Mouse (Mus musculus) heart, embryonic 14.5 days (tissue): ENCODE results near the gene Ttc17. TPM values are rescaled to one million over a fixed set of nuclear protein-coding genes. Genes with fewer than 3 reads are reported as not detected.

ENCODE experiments used
- ATAC-seq: fragments of 200-750 bp; cut with Nextera tagmentation; 2 replicates; pipeline ENCODE4 v1.8.0; 2017; ENCODE audit warnings: low read depth, moderate TSS enrichment; ENCODE audit not compliant: insufficient number of reproducible peaks, insufficient read depth, low FRiP score
- H3K27ac ChIP-seq, 2 experiments: fragments of 200-500 bp in 1 of 2; fragments of 300-500 bp in 1 of 2; sonication (generic) in 1 of 2; replicated peaks in 1 of 2; 2 replicates each; pipeline ENCODE4 v1.5.1; 2012 to 2014; ENCODE audit warnings: low read depth in 2 of 2, low read length in 2 of 2, control low read depth in 1 of 2, mild to moderate bottlenecking in 1 of 2, mixed read lengths in 1 of 2; ENCODE audit not compliant: control insufficient read depth in 1 of 2, insufficient read depth in 1 of 2
- H3K27me3 ChIP-seq: fragments of 300-500 bp; sonication (generic); 2 replicates; pipeline ENCODE4 v1.6.1; 2014; ENCODE audit warnings: mild to moderate bottlenecking, low read length, control low read depth; ENCODE audit not compliant: control insufficient read depth, insufficient read depth
- H3K36me3 ChIP-seq: fragments of 300-500 bp; sonication (generic); 2 replicates; pipeline ENCODE4 v1.6.1; 2014; ENCODE audit warnings: mild to moderate bottlenecking, control low read depth, low read length, mixed read lengths; ENCODE audit not compliant: control insufficient read depth, insufficient read depth
- H3K4me1 ChIP-seq, 2 experiments: fragments of 200-500 bp in 1 of 2; fragments of 300-500 bp in 1 of 2; sonication (generic) in 1 of 2; 2 replicates each; pipeline ENCODE4 v1.6.1; 2012 to 2014; ENCODE audit warnings: low read length in 2 of 2, control low read depth in 1 of 2, mixed read lengths in 1 of 2; ENCODE audit not compliant: control insufficient read depth in 2 of 2, insufficient read depth in 2 of 2
- H3K4me2 ChIP-seq: fragments of 300-500 bp; sonication (generic); 2 replicates; pipeline ENCODE4 v1.6.1; 2014; ENCODE audit warnings: mild to moderate bottlenecking, low read length
- H3K4me3 ChIP-seq, 2 experiments: fragments of 200-500 bp in 1 of 2; fragments of 300-500 bp in 1 of 2; sonication (generic) in 1 of 2; 2 replicates each; pipeline ENCODE4 v1.5.1; 2012 to 2014; ENCODE audit warnings: low read length in 2 of 2, mild to moderate bottlenecking in 2 of 2, control low read depth in 1 of 2, low read depth in 1 of 2, moderate library complexity in 1 of 2; ENCODE audit not compliant: control insufficient read depth in 1 of 2, insufficient read depth in 1 of 2
- H3K9ac ChIP-seq: fragments of 300-500 bp; sonication (generic); 2 replicates; pipeline ENCODE4 v1.6.1; 2014; ENCODE audit warnings: mild to moderate bottlenecking, low read length
- H3K9me3 ChIP-seq: fragments of 300-500 bp; sonication (generic); 2 replicates; pipeline ENCODE4 v1.6.1; 2016; ENCODE audit warnings: low read length, control low read depth; ENCODE audit not compliant: control insufficient read depth
- WGBS: fragments of 180-500 bp; shearing (Covaris S2); extraction: QIAGEN DNeasy Blood & Tissue Kit; methylation state at CpG from one replicate; pipeline ENCODE4 v1.1.7; 2014; 5-methylcytosine and 5-hydroxymethylcytosine counted together
- polyA plus RNA-seq: library from polyadenylated mRNA; unstranded; fragments of >200 nt; fragmentation: Nextera tagmentation; extraction: Ambion mirVana; gene quantifications from 2 replicates; pipeline ENCODE4 v1.2.1, GENCODE M21; 2014

Ttc17 gene
- polyA plus RNA-seq, 1 experiment from 2014 or later = 19.0 TPM

- Histone ChIP-seq H3K9ac (peak overlapping the region; percentile 58), H3K9me3 (no peaks in the 10 kb centered on the region), H3K27me3 (no peaks in the 10 kb centered on the region; the same call in 1 of the 2 replicates), H3K4me1 (peaks cover 16 to 39% of the 10 kb centered on the region in 2 experiments), H3K36me3 (no peaks in the 10 kb centered on the region), H3K4me2 (peak overlapping the region; percentile 92), H3K4me3 (peak overlapping the region; percentile 41 to 42), H3K27ac (peak overlapping the region; percentile 75 to 80)
- ATAC-seq = peak; percentile 56; the same call in 1 of the 2 replicates
- 4% methylated on average over 16 of the region's 16 CpGs for WGBS
Measured at GRCm38 (mm10) chr2:94265221-94266191, 141.0 kb downstream of the Ttc17 start.

GRCm38 (mm10) chr2:94264631-94265098 is 141.8 kb downstream of the Ttc17 start:
- Histone ChIP-seq H3K4me3 (peak overlapping the region; percentile 41 to 42), H3K36me3 (no peaks in the 10 kb centered on the region), H3K4me1 (peaks cover 16 to 39% of the 10 kb centered on the region in 2 experiments), H3K27me3 (no peaks in the 10 kb centered on the region; the same call in 1 of the 2 replicates), H3K9ac (peak overlapping the region; percentile 58), H3K27ac (peak overlapping the region; percentile 50 to 80), H3K4me2 (peak overlapping the region; percentile 92), H3K9me3 (no peaks in the 10 kb centered on the region)
- ATAC-seq = no peak
- WGBS = 2% methylated on average over 12 of the region's 12 CpGs

GRCm38 (mm10) chr2:94264006-94264405 is 142.5 kb downstream of the Ttc17 start:
- peak overlapping the region; percentile 58 for H3K9ac ChIP-seq
- H3K4me1 ChIP-seq = peaks cover 16 to 37% of the 10 kb centered on the region in 2 experiments
- H3K4me3 ChIP-seq = peak overlapping the region; percentile 41 to 42
- peak overlapping the region; percentile 92 for H3K4me2 ChIP-seq
- H3K36me3 ChIP-seq = no peaks in the 10 kb centered on the region
- no peaks in the 10 kb centered on the region for H3K9me3 ChIP-seq
- no peaks in the 10 kb centered on the region; the same call in 1 of the 2 replicates for H3K27me3 ChIP-seq
- no peak for ATAC-seq
- peak overlapping the region; percentile 24 to 80; a peak in 2 of 4 replicates for H3K27ac ChIP-seq
- WGBS = 0% methylated on average over 2 of the region's 2 CpGs

- no peaks in the 10 kb centered on the region; the same call in 1 of the 2 replicates for H3K27me3 ChIP-seq
- no peak for ATAC-seq
- peak overlapping the region; percentile 49 to 80; a peak in 2 of 4 replicates for H3K27ac ChIP-seq
- H3K4me1 ChIP-seq = peaks cover 16 to 33% of the 10 kb centered on the region in 2 experiments
- WGBS = 2% methylated on average over 14 of the region's 14 CpGs
- H3K36me3 ChIP-seq = no peaks in the 10 kb centered on the region
- peak overlapping the region; percentile 58 for H3K9ac ChIP-seq
- H3K4me3 ChIP-seq = peak overlapping the region; percentile 41 to 43
- H3K4me2 ChIP-seq = peak overlapping the region; percentile 92
- H3K9me3 ChIP-seq = no peaks in the 10 kb centered on the region
Measured at GRCm38 (mm10) chr2:94263530-94263937, 143.0 kb downstream of the Ttc17 start.

- no peak for ATAC-seq
- WGBS = 3% methylated on average over 12 of the region's 13 CpGs
- no peaks in the 10 kb centered on the region for H3K36me3 ChIP-seq
- H3K27ac ChIP-seq = peak overlapping the region in 1 of 2 experiments; percentile 80; a peak in 2 of 4 replicates
- peak overlapping the region; percentile 58 for H3K9ac ChIP-seq
- H3K27me3 ChIP-seq = no peaks in the 10 kb centered on the region; the same call in 1 of the 2 replicates
- H3K4me2 ChIP-seq = peak overlapping the region; percentile 92
- H3K9me3 ChIP-seq = no peaks in the 10 kb centered on the region
- peak overlapping the region; percentile 41 to 43 for H3K4me3 ChIP-seq
- H3K4me1 ChIP-seq = peaks cover 16 to 31% of the 10 kb centered on the region in 2 experiments
Measured at GRCm38 (mm10) chr2:94262917-94263529, 143.5 kb downstream of the Ttc17 start.

- no peak overlapping the region for H3K9ac ChIP-seq
- 19% methylated on average over 3 of the region's 3 CpGs for WGBS
Measured at GRCm38 (mm10) chr2:94254102-94254501, 152.4 kb downstream of the Ttc17 start.

More at GRCm38 (mm10) chr2:94254102-94254501, 152.4 kb downstream of the Ttc17 start:
- no peaks in the 10 kb centered on the region for H3K4me1 ChIP-seq
- H3K9me3 ChIP-seq = no peaks in the 10 kb centered on the region
- 0 out of 2 replicates have a peak, but pooled peaks cover 7% of the 10 kb centered on the region for H3K27me3 ChIP-seq
- H3K4me2 ChIP-seq = no peak overlapping the region
- no peak overlapping the region for H3K4me3 ChIP-seq
- no peak overlapping the region for H3K27ac ChIP-seq
- no peak for ATAC-seq
- H3K36me3 ChIP-seq = no peaks in the 10 kb centered on the region
